Mouse (Mus musculus): ENCODE results near the gene Vamp8. TPM values are rescaled to one million over a fixed set of nuclear protein-coding genes. Genes with fewer than 3 reads are reported as not detected.
A peak's percentile ranks its signal among the peaks of the same experiment; 100 is the strongest.

Vamp8 gene
- total RNA-seq, 2 experiments from 2014 or later: 70.1 to 102 TPM

DNA sequence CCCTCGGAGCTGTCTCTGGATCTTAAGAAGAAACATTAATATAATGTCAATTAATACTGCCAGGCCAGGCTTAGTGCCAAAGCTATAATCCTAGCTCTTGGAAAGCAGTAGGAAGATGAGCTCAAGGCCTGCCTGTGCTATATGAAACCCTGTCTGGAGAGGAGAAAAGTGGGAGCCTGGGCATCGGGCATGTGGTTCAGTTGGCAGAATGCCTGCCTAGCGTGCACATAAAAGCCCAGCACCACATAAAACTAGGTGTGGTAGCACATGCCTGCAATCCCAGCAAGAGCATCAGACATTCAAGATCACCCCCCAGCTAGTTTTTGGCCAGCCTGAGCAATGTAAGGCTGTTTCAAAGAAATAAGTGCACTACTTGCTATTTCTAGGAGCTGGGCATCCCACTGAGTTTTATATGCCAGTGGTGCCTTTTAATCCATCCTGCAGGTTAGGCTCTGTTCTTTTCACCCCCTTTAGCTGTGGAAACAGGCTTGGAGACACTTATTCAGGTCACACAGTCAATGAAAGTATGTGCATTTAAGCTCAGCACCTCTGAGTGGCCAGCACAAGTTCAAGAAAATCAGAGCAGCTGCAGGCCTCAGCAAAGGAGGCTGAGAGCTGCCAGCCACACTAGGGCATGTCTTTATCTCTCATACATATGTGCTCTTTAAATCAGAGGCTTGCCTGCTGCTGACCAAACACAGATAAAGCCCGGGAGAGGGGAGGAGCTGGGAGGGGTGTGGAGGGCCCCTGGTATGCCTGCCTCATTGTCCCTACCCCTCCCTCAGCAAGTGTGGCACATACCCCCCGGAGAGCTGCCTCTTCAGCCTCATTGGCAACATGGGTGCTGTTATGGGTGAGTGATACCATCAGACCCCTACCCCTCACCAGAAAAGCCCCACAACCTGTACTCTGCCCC lies 33.1 kb downstream of the Vamp8 start:
- ATAC-seq (replicated peaks; ENCODE audit: low FRiP score, poor library complexity, severe bottlenecking): 0 out of 2 replicates have a peak, but pooled peaks have one; percentile 12

DNA sequence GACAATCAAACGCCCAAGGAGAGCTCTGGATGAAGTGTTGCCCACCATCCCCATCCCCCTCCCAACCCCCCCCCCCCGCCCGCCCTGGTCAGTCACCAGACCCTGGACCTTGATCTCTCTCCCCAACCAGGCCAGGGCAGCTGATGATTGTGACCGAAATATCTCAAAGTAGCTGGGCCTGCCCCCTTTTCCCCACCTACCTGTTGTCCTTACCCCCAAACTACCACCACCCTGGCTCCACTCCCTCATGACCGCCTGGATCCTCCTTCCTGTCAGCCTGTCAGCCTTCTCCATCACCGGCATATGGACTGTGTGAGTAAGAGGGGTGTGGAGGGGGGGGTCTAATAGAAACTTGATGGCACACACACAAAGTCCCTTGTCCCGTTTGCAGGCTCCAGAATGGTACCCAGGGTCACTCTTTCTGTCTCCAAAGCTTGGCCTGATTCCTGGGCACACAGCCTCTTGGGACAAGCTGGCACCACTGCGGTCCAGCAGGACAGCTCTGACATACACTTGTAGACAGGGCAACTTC lies 34.4 kb downstream of the Vamp8 start:
- no peak for ATAC-seq (replicated peaks; ENCODE audit: low FRiP score, poor library complexity, severe bottlenecking)

- ATAC-seq (replicated peaks; ENCODE audit: low FRiP score, poor library complexity, severe bottlenecking): no peak
These were observed 35.2 kb downstream of the Vamp8 start, which contains the start of gene Tmem150a for GRCm38 (mm10) chr6:72355066-72355911. TSS of gene Tmem150a (plus strand) at chr6:72355447.

DNA sequence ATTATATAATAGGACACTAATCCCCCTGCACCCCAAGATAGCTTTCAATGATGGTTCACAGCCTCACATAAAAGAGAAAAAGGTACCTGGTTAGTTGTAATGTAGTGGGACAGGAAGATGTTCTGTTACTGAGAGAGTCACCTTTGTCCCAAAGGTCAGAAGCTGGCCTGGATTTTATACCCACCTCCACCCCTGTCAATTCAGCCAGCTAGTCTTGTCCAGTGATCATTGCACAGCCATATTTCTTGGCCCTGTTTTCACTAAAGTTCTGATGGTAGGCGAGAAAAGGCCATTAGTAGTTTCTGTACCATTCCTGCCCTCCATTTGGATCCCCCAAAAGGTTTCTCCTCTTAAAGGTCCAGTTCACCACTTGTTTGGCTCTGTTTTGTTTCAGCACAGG lies 36.5 kb downstream of the Vamp8 start:
- ATAC-seq (replicated peaks; ENCODE audit: low FRiP score, poor library complexity, severe bottlenecking): no peak

DNA sequence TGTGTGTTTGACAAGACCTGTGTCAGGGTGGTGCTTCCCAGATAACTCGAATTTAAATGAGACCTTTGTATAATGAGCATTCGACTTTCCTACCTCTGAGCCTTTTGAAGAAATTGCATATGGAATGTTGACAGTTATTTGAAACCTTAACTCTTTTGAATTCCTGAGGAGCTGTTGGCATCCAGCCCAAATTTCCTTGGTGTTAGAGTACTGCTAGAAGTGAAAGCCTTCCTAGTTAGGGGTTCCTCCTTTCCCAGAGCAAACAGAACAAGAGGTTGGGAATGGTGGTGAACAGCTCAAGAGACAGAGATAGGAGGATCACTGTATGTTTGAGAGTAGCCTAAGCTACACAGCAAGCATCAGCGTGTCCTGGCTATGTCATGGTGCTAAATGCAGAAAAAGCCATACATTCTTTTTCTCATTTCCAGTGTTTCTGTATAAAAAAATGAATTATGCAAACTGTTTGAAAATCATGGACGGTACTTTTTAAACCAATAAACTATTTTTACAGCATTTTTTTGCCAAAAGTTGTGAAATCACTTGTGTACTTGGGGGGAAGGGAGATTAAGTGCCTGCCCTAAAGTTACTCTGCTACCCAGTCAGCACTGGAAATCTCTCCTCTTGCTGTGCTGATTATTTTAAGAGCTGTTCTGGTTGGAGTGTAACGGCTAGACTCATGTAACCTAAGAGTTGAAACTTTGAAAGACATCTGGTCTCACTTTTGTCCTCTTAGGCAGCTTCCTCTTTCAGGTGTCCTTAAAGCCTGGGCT lies 37.7 kb downstream of the Vamp8 start:
- no peak for ATAC-seq (replicated peaks; ENCODE audit: low FRiP score, poor library complexity, severe bottlenecking)

GRCm38 (mm10) chr6:72350214-72350613 lies 40.3 kb downstream of the Vamp8 start:
- ATAC-seq (replicated peaks; ENCODE audit: low FRiP score, poor library complexity, severe bottlenecking): no peak

DNA sequence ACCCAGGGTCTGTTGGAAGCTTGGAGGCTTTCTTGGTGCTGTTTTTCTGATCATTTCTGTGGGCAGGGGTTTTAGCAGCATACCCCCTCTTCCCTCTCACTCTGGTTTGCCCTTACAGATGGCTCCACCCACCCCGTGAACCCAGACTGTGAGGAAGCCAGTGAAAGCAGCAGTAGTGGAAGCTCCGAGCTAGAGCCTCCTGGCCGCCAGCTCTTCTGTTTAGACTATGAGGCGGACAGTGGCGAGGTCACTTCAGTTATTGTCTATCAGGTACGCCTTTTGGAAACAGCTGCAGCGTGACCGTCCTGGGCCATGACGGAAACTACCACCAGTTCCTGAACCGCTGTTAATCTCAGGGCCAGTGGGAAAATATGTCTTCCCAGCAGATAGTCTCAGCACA lies 42.1 kb downstream of the Vamp8 start:
- ATAC-seq (replicated peaks; ENCODE audit: low FRiP score, poor library complexity, severe bottlenecking): no peak

- ATAC-seq (replicated peaks; ENCODE audit: low FRiP score, poor library complexity, severe bottlenecking): peak; percentile 64
These were observed 43.1 kb downstream of the Vamp8 start, which contains the start of gene 0610030E20Rik for GRCm38 (mm10) chr6:72347166-72347941. TSS of gene 0610030E20Rik (plus strand) at chr6:72347317.

GRCm38 (mm10) chr6:72346261-72346660 lies 44.2 kb downstream of the Vamp8 start:
- no peak; the same call in 1 of the 2 replicates for ATAC-seq (replicated peaks; ENCODE audit: low FRiP score, poor library complexity, severe bottlenecking)

- ATAC-seq (replicated peaks; ENCODE audit: low FRiP score, poor library complexity, severe bottlenecking): peak; percentile 21
These were observed 44.9 kb downstream of the Vamp8 start for GRCm38 (mm10) chr6:72345633-72346032.

DNA sequence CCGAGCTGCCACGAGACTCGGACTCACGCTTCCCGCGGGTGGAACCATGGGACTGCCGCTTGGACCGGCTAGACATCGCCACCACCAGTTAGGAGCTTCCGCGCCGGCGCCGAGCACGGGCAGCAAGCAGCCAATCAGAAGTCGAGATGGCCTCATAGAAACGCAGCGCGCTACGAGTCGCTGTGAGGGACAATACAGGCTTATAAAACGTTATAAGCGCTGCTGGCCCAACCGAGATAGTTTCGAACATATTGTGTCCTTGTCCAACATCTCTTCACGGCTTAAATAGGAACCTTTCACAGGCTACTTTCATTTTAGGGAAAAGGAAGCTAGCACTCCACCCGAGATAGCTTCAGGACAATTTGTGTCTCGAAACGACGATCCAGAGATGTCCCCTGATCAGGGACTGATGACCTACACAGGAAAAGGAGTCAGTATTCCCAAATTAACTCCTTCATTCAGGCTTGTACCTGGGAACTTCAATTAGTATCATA lies 45.4 kb downstream of the Vamp8 start, which contains the start of gene Usp39:
Usp39 (minus strand) TSS at position 111 of the 494 bp plus-strand sequence.
- peak; percentile 88 for ATAC-seq (replicated peaks; ENCODE audit: low FRiP score, poor library complexity, severe bottlenecking)

DNA sequence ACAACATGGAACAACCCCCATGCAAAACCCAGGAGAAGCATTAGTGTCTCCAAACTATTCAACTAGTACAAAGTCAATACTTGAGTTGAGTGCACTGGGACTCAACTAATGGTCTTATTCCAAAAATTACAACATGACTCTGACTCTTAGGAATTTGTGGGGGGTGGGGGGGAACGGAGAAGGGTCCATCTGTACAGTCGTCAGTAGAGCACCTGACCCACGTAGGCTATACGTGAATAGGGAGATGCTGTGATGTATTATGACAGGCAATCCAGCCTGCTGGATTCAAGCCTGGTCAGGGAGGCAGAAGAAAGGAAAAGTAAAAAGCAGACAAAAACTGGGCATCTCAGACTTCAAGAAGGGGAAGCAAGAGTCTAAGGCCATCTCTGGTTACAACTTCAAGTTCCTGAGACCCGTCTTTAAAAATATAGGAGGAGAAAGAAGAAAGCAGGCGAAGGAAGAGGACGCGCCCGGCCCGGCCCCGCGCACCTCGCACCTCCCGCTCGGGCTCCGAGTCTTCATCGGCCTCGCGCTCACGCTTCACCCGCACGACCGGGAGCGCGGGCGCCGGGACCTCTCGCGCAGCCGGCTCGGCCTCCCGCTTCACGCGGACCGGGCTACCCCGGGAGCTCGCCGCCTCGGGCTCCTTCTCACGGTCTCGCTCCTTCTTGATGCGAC lies 46.0 kb downstream of the Vamp8 start:
- peak; percentile 46 for ATAC-seq (replicated peaks; ENCODE audit: low FRiP score, poor library complexity, severe bottlenecking)

DNA sequence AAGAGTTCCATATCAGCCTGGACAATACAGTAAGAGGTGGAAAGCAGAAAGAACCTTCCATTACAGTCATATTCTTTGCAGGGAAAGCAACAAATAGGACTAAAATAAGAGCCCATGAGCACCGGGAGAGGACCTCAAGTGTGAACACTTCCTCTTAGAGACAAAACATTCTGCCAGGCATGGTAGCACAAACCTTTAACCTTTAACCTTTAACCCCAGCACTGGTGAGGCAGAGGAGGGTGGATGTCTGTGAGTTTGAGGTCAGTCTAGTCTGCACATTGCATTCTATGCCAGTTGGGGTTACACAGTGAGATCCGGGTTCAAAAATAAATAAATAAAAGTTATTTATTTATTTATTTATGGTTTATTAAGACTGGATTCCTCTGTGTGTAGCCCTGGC lies 50.0 kb downstream of the Vamp8 start:
- ATAC-seq (replicated peaks; ENCODE audit: low FRiP score, poor library complexity, severe bottlenecking): no peak

Other genes with a start within 250 kb of the Vamp8 start
- not detected in 2 replicates for gene Atoh8, start 155.1 kb downstream of the Vamp8 start, total RNA-seq (2015; ENCODE audit: low replicate concordance)
- not detected in 2 replicates for gene Atoh8, start 155.1 kb downstream of the Vamp8 start, total RNA-seq (2017; ENCODE audit: low replicate concordance)
- not detected in 2 replicates for gene Sftpb, start 86.1 kb downstream of the Vamp8 start, total RNA-seq (2015; ENCODE audit: low replicate concordance)
- 1.6 TPM in 1 of 2 replicates, not detected in the other for gene Sftpb, start 86.1 kb downstream of the Vamp8 start, total RNA-seq (2017; ENCODE audit: low replicate concordance)
- 25.4 and 28.0 TPM in 2 replicates for gene Usp39, start 45.5 kb downstream of the Vamp8 start, total RNA-seq (2015; ENCODE audit: low replicate concordance)
- gene Usp39, start 45.5 kb downstream of the Vamp8 start, total RNA-seq (2017; ENCODE audit: low replicate concordance): 27.8 and 34.2 TPM in 2 replicates
- gene 0610030E20Rik, start 43.4 kb downstream of the Vamp8 start, total RNA-seq (2015; ENCODE audit: low replicate concordance): 9.2 and 11.5 TPM in 2 replicates
- gene 0610030E20Rik, start 43.4 kb downstream of the Vamp8 start, total RNA-seq (2017; ENCODE audit: low replicate concordance): 8.8 and 15.0 TPM in 2 replicates
- gene Tmem150a, start 35.3 kb downstream of the Vamp8 start, total RNA-seq (2015; ENCODE audit: low replicate concordance): 1.5 TPM in 1 of 2 replicates, not detected in the other
- gene Tmem150a, start 35.3 kb downstream of the Vamp8 start, total RNA-seq (2017; ENCODE audit: low replicate concordance): 1.4 TPM in 1 of 2 replicates, not detected in the other
- 37.1 and 51.6 TPM in 2 replicates for gene Rnf181, start 23.7 kb downstream of the Vamp8 start, total RNA-seq (2015; ENCODE audit: low replicate concordance)
- gene Rnf181, start 23.7 kb downstream of the Vamp8 start, total RNA-seq (2017; ENCODE audit: low replicate concordance): 44.0 and 47.3 TPM in 2 replicates
- gene Vamp5, start 10.2 kb downstream of the Vamp8 start, total RNA-seq (2015; ENCODE audit: low replicate concordance): 55.7 and 57.1 TPM in 2 replicates
- gene Vamp5, start 10.2 kb downstream of the Vamp8 start, total RNA-seq (2017; ENCODE audit: low replicate concordance): 9.5 and 21.2 TPM in 2 replicates
- gene Ggcx, start 23.6 kb upstream of the Vamp8 start, total RNA-seq (2015; ENCODE audit: low replicate concordance): 1.3 and 5.0 TPM in 2 replicates
- 0.85 and 2.1 TPM in 2 replicates for gene Ggcx, start 23.6 kb upstream of the Vamp8 start, total RNA-seq (2017; ENCODE audit: low replicate concordance)
- gene Mat2a, start 48.9 kb upstream of the Vamp8 start, total RNA-seq (2015; ENCODE audit: low replicate concordance): 77.8 and 93.8 TPM in 2 replicates
- 44.9 and 67.3 TPM in 2 replicates for gene Mat2a, start 48.9 kb upstream of the Vamp8 start, total RNA-seq (2017; ENCODE audit: low replicate concordance)
- gene Sh2d6, start 131.0 kb upstream of the Vamp8 start, total RNA-seq (2015; ENCODE audit: low replicate concordance): not detected in 2 replicates
- not detected in 2 replicates for gene Sh2d6, start 131.0 kb upstream of the Vamp8 start, total RNA-seq (2017; ENCODE audit: low replicate concordance)
- gene Capg, start 153.7 kb upstream of the Vamp8 start, total RNA-seq (2015; ENCODE audit: low replicate concordance): 10.2 and 21.1 TPM in 2 replicates
- 22.2 and 29.0 TPM in 2 replicates for gene Capg, start 153.7 kb upstream of the Vamp8 start, total RNA-seq (2017; ENCODE audit: low replicate concordance)
- 2.1 and 5.6 TPM in 2 replicates for gene Elmod3, start 207.7 kb upstream of the Vamp8 start, total RNA-seq (2015; ENCODE audit: low replicate concordance)
- gene Elmod3, start 207.7 kb upstream of the Vamp8 start, total RNA-seq (2017; ENCODE audit: low replicate concordance): 0.85 and 6.0 TPM in 2 replicates
- 1.7 and 4.0 TPM in 2 replicates for gene Retsat, start 207.8 kb upstream of the Vamp8 start, total RNA-seq (2015; ENCODE audit: low replicate concordance)
- gene Retsat, start 207.8 kb upstream of the Vamp8 start, total RNA-seq (2017; ENCODE audit: low replicate concordance): 3.5 and 3.8 TPM in 2 replicates
- 17.9 and 24.9 TPM in 2 replicates for gene Tgoln1, start 226.3 kb upstream of the Vamp8 start, total RNA-seq (2015; ENCODE audit: low replicate concordance)
- gene Tgoln1, start 226.3 kb upstream of the Vamp8 start, total RNA-seq (2017; ENCODE audit: low replicate concordance): 19.8 and 20.2 TPM in 2 replicates